Mouse (Mus musculus): ENCODE results near the gene Adck1.

DNA sequence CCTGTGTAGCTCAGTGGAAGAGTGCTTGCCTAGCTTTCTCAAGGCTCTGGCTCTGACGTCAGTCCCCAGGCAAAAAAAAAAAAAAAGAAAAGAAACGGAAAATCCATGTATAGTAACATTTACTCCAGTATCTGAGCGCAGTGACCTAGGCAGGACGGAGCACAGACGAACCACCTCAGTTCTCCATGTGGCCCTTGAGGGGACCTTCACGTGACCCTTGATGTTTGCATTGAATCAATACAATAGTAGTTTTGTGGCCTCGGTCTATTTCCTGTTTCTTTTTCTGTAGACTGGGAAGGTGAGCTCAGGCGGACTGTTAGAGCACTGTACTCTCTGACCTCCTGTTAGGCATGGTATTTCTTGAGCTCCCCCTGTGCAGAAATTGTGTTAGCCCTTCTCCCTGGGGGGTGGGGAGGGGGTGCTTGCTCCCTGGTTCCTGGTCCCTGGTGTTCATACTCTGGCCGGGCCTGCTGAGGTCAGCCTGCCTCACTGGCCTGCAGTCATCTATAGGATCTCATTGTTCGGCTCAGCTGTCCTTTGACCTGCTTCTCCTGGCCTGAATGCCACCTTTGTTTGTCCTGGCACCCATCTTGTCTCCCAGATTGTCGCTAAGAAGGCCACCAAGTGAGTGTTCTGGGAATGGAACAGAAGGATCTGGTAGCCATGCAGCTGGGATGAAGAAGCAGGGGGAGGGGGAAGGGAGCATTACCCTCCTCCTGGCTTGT lies 48.1 kb downstream of the Adck1 start:
- no peak for TF ChIP-seq EP300 (IDR thresholded peaks at IDR 0.05; ENCODE audit: low read depth)
- no peak for TF ChIP-seq CTCF (IDR thresholded peaks at IDR 0.05; ENCODE audit: low read depth)
